Mouse (Mus musculus): ENCODE results near the gene Scgb2a2. TPM values are rescaled to one million over a fixed set of nuclear protein-coding genes. Genes with fewer than 3 reads are reported as not detected.
A peak's percentile ranks its signal among the peaks of the same experiment; 100 is the strongest.
"Not testable (repeated sequence)": the region's sequence is repeated elsewhere in the genome, so short reads cannot be mapped to it uniquely, and the experiment has no call there.

The Scgb2a2 gene
- total RNA-seq (2014; rRNA removed) (not detected in 2 replicates), polyA plus RNA-seq (2015; fragmentation: Nextera tagmentation; extraction: Ambion mirVana) (not detected in 2 replicates)

GRCm38 (mm10) chr19:9847262-9847661 lies at the start of gene Scgb2a2:
Gene Scgb2a2 (plus strand): TSS chr19:9847562.
- no peaks in the 10 kb centered on the region for H3K36me3 ChIP-seq (ENCODE audit: insufficient read depth, low read length)
- ATAC-seq (ENCODE audit: low FRiP score) (no peak), DNase-seq (ENCODE audit: low spot score) (no peak)
- H3K4me3 ChIP-seq (ENCODE audit: low read depth, low read length) = no peak within 1 kb of the TSS
- H3K27me3 ChIP-seq (ENCODE audit: insufficient read depth, low read length) = no peaks in the 10 kb centered on the region
- no peak for TF ChIP-seq CTCF (IDR thresholded peaks at IDR 0.05)
- H3K27ac ChIP-seq (ENCODE audit: low read depth, low read length) = no peak within 1 kb of the TSS
- 85% methylated on average over 2 of the region's 2 CpGs for WGBS
- no peaks in the 10 kb centered on the region for H3K4me1 ChIP-seq (ENCODE audit: insufficient read depth, low read length)
- no peak within 1 kb of the TSS for H3K4me2 ChIP-seq (ENCODE audit: low read depth, low read length, poor library complexity, severe bottlenecking)
- H3K9ac ChIP-seq (replicated peaks; ENCODE audit: low read length, poor library complexity, severe bottlenecking) = no peak within 1 kb of the TSS
- no peaks in the 10 kb centered on the region for H3K9me3 ChIP-seq (ENCODE audit: low read length)

DNA sequence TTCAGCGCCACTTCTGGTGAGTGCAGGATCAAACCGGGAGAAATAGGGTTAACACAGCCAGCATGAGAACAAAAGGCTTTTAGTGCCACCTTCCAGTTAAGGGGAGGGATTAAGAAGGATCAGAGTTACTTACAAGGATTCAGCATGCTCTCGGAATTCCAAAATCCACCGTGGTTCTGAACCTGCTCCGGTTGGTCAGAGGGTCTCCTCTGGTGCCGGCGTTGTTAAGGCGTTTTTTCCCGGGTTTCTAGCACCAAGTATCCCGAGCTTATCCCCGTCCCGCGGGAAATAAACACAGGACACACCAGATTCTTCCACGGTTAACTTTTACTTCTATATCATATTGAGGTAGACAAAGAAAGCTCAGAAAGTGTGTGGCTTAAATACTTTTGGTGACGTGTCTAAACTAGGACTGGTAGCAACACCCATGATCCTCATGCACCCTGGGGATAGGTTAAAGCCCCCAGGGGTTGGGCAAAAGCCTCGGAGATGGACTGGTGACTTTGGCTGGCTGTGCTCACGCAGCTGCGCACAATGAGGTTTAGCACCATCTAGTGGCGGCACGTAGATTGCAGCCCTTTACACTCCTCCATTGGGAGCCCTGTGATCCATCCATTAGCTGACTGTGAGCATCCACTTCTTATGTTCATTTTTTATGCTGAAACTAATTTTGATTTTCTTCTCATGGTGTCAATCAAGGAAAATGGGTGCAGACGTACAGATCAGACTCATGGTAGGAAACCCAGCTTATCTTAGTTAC lies 10.6 kb upstream of the Scgb2a2 start:
- H3K9me3 ChIP-seq (ENCODE audit: low read length); H3K27ac ChIP-seq (ENCODE audit: low read depth, low read length); H3K4me1 ChIP-seq (ENCODE audit: insufficient read depth, low read length); H3K27me3 ChIP-seq (ENCODE audit: insufficient read depth, low read length); H3K9ac ChIP-seq (replicated peaks; ENCODE audit: low read length, poor library complexity, severe bottlenecking); DNase-seq (ENCODE audit: low spot score); H3K36me3 ChIP-seq (ENCODE audit: insufficient read depth, low read length): not testable (repeated sequence)
- H3K4me3 ChIP-seq (ENCODE audit: low read depth, low read length) = peak overlapping the region; percentile 19; the same call in 1 of the 2 replicates
- H3K4me2 ChIP-seq (ENCODE audit: low read depth, low read length, poor library complexity, severe bottlenecking) = peak overlapping the region; percentile 26; the same call in 1 of the 2 replicates
- ATAC-seq (ENCODE audit: low FRiP score) = peak; percentile 82
- WGBS = 18% methylated on average over 15 of the region's 21 CpGs
- peak; percentile 66 for TF ChIP-seq CTCF (IDR thresholded peaks at IDR 0.05)

DNA sequence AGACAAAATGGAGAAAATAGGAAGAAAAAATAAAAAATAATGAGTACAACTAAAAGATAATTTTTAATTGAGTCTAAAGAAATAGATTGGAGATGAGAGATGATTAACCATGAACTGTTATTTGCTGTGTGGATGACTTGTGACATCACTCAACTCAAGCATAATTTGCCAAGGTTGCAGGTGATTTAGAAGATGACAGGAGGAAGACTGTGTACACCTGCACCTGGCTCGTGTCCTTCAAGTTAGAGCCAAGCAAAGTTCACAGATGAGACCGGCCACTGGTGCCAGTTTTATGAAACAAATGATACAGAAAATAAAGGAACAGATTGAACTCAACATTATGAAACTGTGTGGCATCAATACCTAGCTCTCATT lies 10.0 kb upstream of the Scgb2a2 start:
- DNase-seq (ENCODE audit: low spot score) (no peak), ATAC-seq (ENCODE audit: low FRiP score) (peak; percentile 44; the same call in 1 of the 2 replicates)
- H3K4me2 ChIP-seq (ENCODE audit: low read depth, low read length, poor library complexity, severe bottlenecking) = no peak overlapping the region
- no peak overlapping the region for H3K4me3 ChIP-seq (ENCODE audit: low read depth, low read length)
- H3K9me3 ChIP-seq (ENCODE audit: low read length) = no peaks in the 10 kb centered on the region
- H3K4me1 ChIP-seq (ENCODE audit: insufficient read depth, low read length) = no peaks in the 10 kb centered on the region
- H3K27ac ChIP-seq (ENCODE audit: low read depth, low read length) = no peak overlapping the region
- no peaks in the 10 kb centered on the region for H3K36me3 ChIP-seq (ENCODE audit: insufficient read depth, low read length)
- H3K9ac ChIP-seq (replicated peaks; ENCODE audit: low read length, poor library complexity, severe bottlenecking) = no peak overlapping the region
- WGBS = 64% methylated on average over 2 of the region's 2 CpGs
- TF ChIP-seq CTCF (IDR thresholded peaks at IDR 0.05) = no peak
- H3K27me3 ChIP-seq (ENCODE audit: insufficient read depth, low read length) = no peaks in the 10 kb centered on the region

- WGBS = 43% methylated on average over 3 of the region's 3 CpGs
- DNase-seq (ENCODE audit: low spot score); ATAC-seq (ENCODE audit: low FRiP score): not testable (repeated sequence)
These were observed 2.2 kb downstream of the Scgb2a2 start for GRCm38 (mm10) chr19:9849368-9850075.

DNA sequence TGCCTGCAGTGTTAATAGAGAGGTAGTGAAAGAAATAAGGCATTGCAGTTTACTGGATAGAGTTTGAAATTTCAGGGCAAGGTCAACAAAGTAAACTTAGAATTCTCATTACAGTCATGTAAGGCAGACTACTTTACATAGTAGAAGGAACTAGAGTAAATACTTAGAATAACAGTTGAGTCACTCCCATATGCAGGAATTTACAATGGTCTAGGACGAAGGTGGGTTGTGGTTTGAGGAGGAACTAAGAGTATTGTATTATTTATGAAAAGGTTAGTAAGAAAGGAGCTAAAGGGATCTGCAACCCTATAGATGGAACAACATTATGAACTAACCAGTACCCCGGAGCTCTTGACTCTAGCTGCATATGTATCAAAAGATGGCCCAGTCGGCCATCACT lies 13.5 kb downstream of the Scgb2a2 start:
- not testable (repeated sequence) for ATAC-seq (ENCODE audit: low FRiP score); H3K36me3 ChIP-seq (ENCODE audit: insufficient read depth, low read length); H3K27ac ChIP-seq (ENCODE audit: low read depth, low read length); H3K4me3 ChIP-seq (ENCODE audit: low read depth, low read length); DNase-seq (ENCODE audit: low spot score); H3K9me3 ChIP-seq (ENCODE audit: low read length); H3K4me1 ChIP-seq (ENCODE audit: insufficient read depth, low read length); H3K27me3 ChIP-seq (ENCODE audit: insufficient read depth, low read length); H3K4me2 ChIP-seq (ENCODE audit: low read depth, low read length, poor library complexity, severe bottlenecking); H3K9ac ChIP-seq (replicated peaks; ENCODE audit: low read length, poor library complexity, severe bottlenecking)
- WGBS = 94% methylated on average over 1 of the region's 3 CpGs

More at GRCm38 (mm10) chr19:9849368-9850075, 2.2 kb downstream of the Scgb2a2 start:
- H3K9me3 ChIP-seq (ENCODE audit: low read length); H3K9ac ChIP-seq (replicated peaks; ENCODE audit: low read length, poor library complexity, severe bottlenecking); H3K36me3 ChIP-seq (ENCODE audit: insufficient read depth, low read length); H3K27ac ChIP-seq (ENCODE audit: low read depth, low read length); H3K4me2 ChIP-seq (ENCODE audit: low read depth, low read length, poor library complexity, severe bottlenecking); H3K4me1 ChIP-seq (ENCODE audit: insufficient read depth, low read length); H3K27me3 ChIP-seq (ENCODE audit: insufficient read depth, low read length); H3K4me3 ChIP-seq (ENCODE audit: low read depth, low read length): not testable (repeated sequence)

GRCm38 (mm10) chr19:9864856-9865255 lies 17.5 kb downstream of the Scgb2a2 start:
- WGBS = 91% methylated on average over 1 of the region's 1 CpGs
- H3K4me1 ChIP-seq (ENCODE audit: insufficient read depth, low read length) = no peaks in the 10 kb centered on the region
- H3K4me3 ChIP-seq (ENCODE audit: low read depth, low read length) = no peak overlapping the region

More at GRCm38 (mm10) chr19:9864856-9865255, 17.5 kb downstream of the Scgb2a2 start:
- DNase-seq (ENCODE audit: low spot score) = no peak
- Histone ChIP-seq H3K9me3 (ENCODE audit: low read length) (no peaks in the 10 kb centered on the region), H3K27me3 (ENCODE audit: insufficient read depth, low read length) (no peaks in the 10 kb centered on the region), H3K9ac (replicated peaks; ENCODE audit: low read length, poor library complexity, severe bottlenecking) (no peak overlapping the region), H3K27ac (ENCODE audit: low read depth, low read length) (no peak overlapping the region), H3K36me3 (ENCODE audit: insufficient read depth, low read length) (no peaks in the 10 kb centered on the region), H3K4me2 (ENCODE audit: low read depth, low read length, poor library complexity, severe bottlenecking) (no peak overlapping the region)
- TF ChIP-seq CTCF (IDR thresholded peaks at IDR 0.05) = no peak
- no peak for ATAC-seq (ENCODE audit: low FRiP score)

All from midbrain, postnatal 0 days (tissue).